Mouse (Mus musculus): Measurements from ENCODE around the gene Rftn1.

- TF ChIP-seq CHD2 (IDR thresholded peaks at IDR 0.05; ENCODE audit: low read depth, low read length) = no peak
- no peak for TF ChIP-seq MAFK (IDR thresholded peaks at IDR 0.05; ENCODE audit: insufficient read depth, low read depth, low read length)
Observed at GRCm38 (mm10) chr17:50149690-50150210, 40.7 kb downstream of the Rftn1 start.
